Mouse (Mus musculus): ENCODE results near the gene March10. TPM values are rescaled to one million over a fixed set of nuclear protein-coding genes. Genes with fewer than 3 reads are reported as not detected.
A peak's percentile ranks its signal among the peaks of the same experiment; 100 is the strongest.

March10 gene
- polyA plus RNA-seq, 1 experiment from 2014 or later, result 1.2 TPM

DNA sequence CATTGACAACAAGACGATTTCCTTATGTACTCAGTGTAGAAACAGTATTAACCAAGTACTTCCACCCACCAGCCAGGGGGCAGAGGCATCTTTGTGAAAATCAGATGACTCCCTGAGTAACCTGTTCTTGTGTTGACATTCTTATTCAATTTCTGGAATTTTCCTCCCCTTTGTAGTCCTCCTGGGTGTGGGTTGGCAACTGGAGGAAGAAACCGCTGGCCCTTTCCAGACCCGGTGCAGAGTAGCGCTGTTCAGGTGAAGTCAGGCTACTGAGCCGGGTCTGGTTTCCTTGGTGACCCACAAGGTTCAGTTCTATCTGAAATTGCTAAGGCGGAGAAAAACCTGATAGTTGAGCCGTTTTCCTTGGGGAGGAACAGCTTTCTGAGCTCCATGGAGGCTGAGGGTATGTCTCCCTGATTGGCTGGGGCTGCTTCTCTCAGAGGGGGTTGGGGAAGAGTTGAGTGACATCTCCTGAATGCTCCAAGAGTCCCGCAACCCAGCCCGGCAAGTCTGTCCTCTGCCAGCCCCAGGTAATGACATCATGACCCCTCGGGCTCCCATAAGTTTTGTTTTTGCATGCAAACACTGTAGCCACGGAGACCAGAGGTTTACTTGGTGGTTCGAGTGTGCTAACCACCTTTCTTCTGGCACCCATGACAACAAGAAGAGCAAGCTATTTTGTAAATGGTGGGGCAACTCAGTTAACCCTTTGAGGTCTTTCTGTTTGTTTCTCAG is 6.8 kb downstream of the March10 start:
- H3K36me3 ChIP-seq (ENCODE audit: insufficient read depth, low read length), result no peaks in the 10 kb centered on the region
- no peaks in the 10 kb centered on the region for H3K9me3 ChIP-seq (replicated peaks; ENCODE audit: low read length)
- no peak for DNase-seq (ENCODE audit: low spot score)
- H3K27ac ChIP-seq, result no peak overlapping the region
- no peaks in the 10 kb centered on the region for H3K4me1 ChIP-seq (replicated peaks; ENCODE audit: insufficient read depth, low read length)
- H3K9ac ChIP-seq (ENCODE audit: low read depth, low read length), result no peak overlapping the region
- ATAC-seq (replicated peaks; ENCODE audit: low FRiP score, low read depth), result no peak
- no peaks in the 10 kb centered on the region for H3K27me3 ChIP-seq (ENCODE audit: insufficient read depth, low read length)
- TF ChIP-seq CTCF (IDR thresholded peaks at IDR 0.05; ENCODE audit: low read depth), result no peak
- H3K4me3 ChIP-seq (replicated peaks; ENCODE audit: low read depth, low read length), result no peak overlapping the region
- no peak overlapping the region for H3K4me2 ChIP-seq (ENCODE audit: low read length)
- 55% methylated on average over 12 of the region's 12 CpGs for WGBS

DNA sequence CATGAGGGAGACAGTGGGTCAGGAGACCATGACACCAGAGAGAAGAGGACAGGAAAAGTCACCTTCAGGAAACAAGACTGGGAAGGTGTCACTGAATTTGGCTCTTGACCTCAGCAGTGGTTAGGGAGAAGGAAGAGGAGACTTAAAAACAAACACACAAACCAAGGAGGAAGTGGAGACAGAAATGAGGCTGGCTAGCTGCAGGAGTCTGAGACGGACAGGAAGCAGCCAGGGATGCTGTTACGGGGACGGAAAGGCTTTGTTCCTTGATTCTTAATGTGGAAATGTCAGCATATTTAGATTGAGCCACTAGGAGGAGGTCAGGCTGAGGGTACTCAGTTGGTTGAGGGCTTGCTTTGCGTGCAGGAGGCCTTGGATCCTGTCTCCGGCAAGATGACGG is 8.9 kb downstream of the March10 start:
- 72% methylated on average over 6 of the region's 6 CpGs for WGBS
- TF ChIP-seq CTCF (IDR thresholded peaks at IDR 0.05; ENCODE audit: low read depth), result peak; percentile 26; the same call in 1 of the 2 replicates
- DNase-seq (ENCODE audit: low spot score) (peak; percentile 13), ATAC-seq (replicated peaks; ENCODE audit: low FRiP score, low read depth) (no peak)
- Histone ChIP-seq H3K36me3 (ENCODE audit: insufficient read depth, low read length) (no peaks in the 10 kb centered on the region), H3K9ac (ENCODE audit: low read depth, low read length) (no peak overlapping the region), H3K4me1 (replicated peaks; ENCODE audit: insufficient read depth, low read length) (no peaks in the 10 kb centered on the region), H3K4me2 (ENCODE audit: low read length) (no peak overlapping the region), H3K9me3 (replicated peaks; ENCODE audit: low read length) (no peaks in the 10 kb centered on the region), H3K27ac (no peak overlapping the region), H3K27me3 (ENCODE audit: insufficient read depth, low read length) (no peaks in the 10 kb centered on the region), H3K4me3 (replicated peaks; ENCODE audit: low read depth, low read length) (no peak overlapping the region)

DNA sequence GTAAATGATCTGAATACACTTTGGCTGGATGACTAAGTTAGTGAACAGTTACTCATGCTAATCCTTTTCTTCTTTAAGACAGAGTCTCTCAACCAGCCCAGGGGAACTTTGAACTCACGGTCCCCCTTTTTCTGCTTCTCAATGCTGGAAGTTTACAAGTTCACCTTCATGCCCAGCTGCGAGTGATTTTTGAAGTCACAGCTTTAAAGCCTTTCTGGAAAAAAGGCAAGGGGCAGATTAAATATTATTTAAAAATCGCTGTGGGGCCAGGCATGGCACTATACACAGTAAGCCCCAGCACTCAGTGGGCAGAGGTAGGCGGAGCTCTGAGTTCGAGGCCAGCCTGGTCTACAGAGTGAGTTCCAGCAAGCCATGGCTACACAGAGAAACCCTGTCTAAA is 10.3 kb downstream of the March10 start:
- H3K27me3 ChIP-seq (ENCODE audit: insufficient read depth, low read length), result no peaks in the 10 kb centered on the region
- H3K27ac ChIP-seq, result no peak overlapping the region
- no peaks in the 10 kb centered on the region for H3K36me3 ChIP-seq (ENCODE audit: insufficient read depth, low read length)
- no peaks in the 10 kb centered on the region for H3K4me1 ChIP-seq (replicated peaks; ENCODE audit: insufficient read depth, low read length)
- no peak overlapping the region for H3K4me2 ChIP-seq (ENCODE audit: low read length)
- DNase-seq (ENCODE audit: low spot score), result no peak
- TF ChIP-seq CTCF (IDR thresholded peaks at IDR 0.05; ENCODE audit: low read depth), result no peak
- ATAC-seq (replicated peaks; ENCODE audit: low FRiP score, low read depth), result no peak
- no peak overlapping the region for H3K9ac ChIP-seq (ENCODE audit: low read depth, low read length)
- WGBS, result 80% methylated on average over 5 of the region's 5 CpGs
- H3K4me3 ChIP-seq (replicated peaks; ENCODE audit: low read depth, low read length), result no peak overlapping the region
- no peaks in the 10 kb centered on the region for H3K9me3 ChIP-seq (replicated peaks; ENCODE audit: low read length)

DNA sequence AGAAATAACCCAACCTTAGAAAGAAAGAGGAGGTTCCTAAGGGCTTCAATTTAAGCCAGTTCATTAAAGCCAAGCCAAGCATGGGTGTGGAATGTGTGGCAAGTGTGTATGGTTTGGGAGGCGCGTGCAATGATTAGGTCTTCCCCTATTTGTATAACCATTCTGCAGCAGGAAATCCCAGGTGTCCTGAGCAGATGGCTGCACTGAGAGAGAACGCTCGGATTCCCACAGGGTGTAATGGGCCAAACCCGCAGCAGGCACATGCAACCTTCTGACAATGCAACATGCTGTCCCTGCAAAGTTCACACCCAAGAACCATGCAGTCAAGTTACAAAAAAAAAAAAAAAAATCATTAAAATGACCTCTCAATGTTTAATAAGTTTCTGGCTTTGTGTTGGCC is 10.8 kb downstream of the March10 start:
- H3K4me2 ChIP-seq (ENCODE audit: low read length), result no peak overlapping the region
- H3K9me3 ChIP-seq (replicated peaks; ENCODE audit: low read length), result no peaks in the 10 kb centered on the region
- no peak overlapping the region for H3K27ac ChIP-seq
- no peaks in the 10 kb centered on the region for H3K27me3 ChIP-seq (ENCODE audit: insufficient read depth, low read length)
- WGBS, result 55% methylated on average over 5 of the region's 5 CpGs
- no peak overlapping the region for H3K4me3 ChIP-seq (replicated peaks; ENCODE audit: low read depth, low read length)
- no peak overlapping the region for H3K9ac ChIP-seq (ENCODE audit: low read depth, low read length)
- no peak for TF ChIP-seq CTCF (IDR thresholded peaks at IDR 0.05; ENCODE audit: low read depth)
- ATAC-seq (replicated peaks; ENCODE audit: low FRiP score, low read depth) (no peak), DNase-seq (ENCODE audit: low spot score) (no peak)
- H3K4me1 ChIP-seq (replicated peaks; ENCODE audit: insufficient read depth, low read length), result no peaks in the 10 kb centered on the region
- H3K36me3 ChIP-seq (ENCODE audit: insufficient read depth, low read length), result no peaks in the 10 kb centered on the region

DNA sequence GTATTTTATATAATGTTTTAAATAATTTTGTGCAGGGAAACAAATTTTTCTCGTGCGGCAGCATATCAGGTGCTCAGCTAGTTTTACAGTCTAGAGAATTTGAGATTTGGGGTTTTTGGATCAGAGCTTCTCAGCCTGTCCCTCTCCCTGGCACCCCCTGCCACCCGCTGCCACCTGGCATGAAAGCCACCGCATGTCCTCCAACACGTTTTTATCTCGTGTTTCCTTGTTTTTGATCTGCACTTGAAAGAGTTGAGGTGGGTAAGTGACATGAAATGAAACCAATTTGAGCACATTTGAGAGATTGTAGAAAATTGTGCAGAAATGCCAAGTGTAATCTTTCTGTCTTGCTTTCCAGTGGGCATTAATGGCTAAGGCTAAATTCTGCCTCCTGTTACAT is 11.6 kb downstream of the March10 start:
- no peaks in the 10 kb centered on the region for H3K4me1 ChIP-seq (replicated peaks; ENCODE audit: insufficient read depth, low read length)
- no peak overlapping the region for H3K4me3 ChIP-seq (replicated peaks; ENCODE audit: low read depth, low read length)
- no peaks in the 10 kb centered on the region for H3K27me3 ChIP-seq (ENCODE audit: insufficient read depth, low read length)
- DNase-seq (ENCODE audit: low spot score), result no peak
- ATAC-seq (replicated peaks; ENCODE audit: low FRiP score, low read depth), result no peak
- no peak overlapping the region for H3K27ac ChIP-seq
- TF ChIP-seq CTCF (IDR thresholded peaks at IDR 0.05; ENCODE audit: low read depth), result no peak
- H3K4me2 ChIP-seq (ENCODE audit: low read length), result no peak overlapping the region
- H3K36me3 ChIP-seq (ENCODE audit: insufficient read depth, low read length), result no peaks in the 10 kb centered on the region
- no peak overlapping the region for H3K9ac ChIP-seq (ENCODE audit: low read depth, low read length)
- WGBS, result 69% methylated on average over 6 of the region's 6 CpGs
- no peaks in the 10 kb centered on the region for H3K9me3 ChIP-seq (replicated peaks; ENCODE audit: low read length)

DNA sequence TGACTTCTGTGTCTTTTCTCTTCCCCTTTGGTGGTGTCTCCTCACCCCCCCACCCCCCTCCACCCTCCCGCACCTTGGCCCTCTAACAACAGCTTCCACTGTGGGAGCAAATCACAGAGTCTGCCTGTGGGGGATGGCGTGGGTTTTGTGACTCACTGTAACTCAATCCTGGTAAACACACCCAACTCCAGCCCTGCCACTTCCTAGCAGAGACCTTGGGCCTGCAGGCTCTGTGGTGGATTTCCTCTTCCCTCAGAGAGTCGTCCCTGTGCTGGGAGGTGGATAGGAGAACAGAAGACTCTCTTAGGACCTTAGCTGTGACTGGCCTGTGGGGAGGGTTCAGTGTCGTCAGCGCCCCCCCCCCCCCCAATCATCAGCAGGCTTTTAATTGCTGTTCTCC is 13.0 kb downstream of the March10 start:
- 34% methylated on average over 5 of the region's 5 CpGs for whole genome bisulfite sequencing
- Histone ChIP-seq H3K36me3 (ENCODE audit: insufficient read depth, low read length) (no peaks in the 10 kb centered on the region), H3K27ac (no peak overlapping the region; the same call in 1 of the 2 replicates), H3K9ac (ENCODE audit: low read depth, low read length) (no peak overlapping the region), H3K4me3 (replicated peaks; ENCODE audit: low read depth, low read length) (no peak overlapping the region), H3K9me3 (replicated peaks; ENCODE audit: low read length) (no peaks in the 10 kb centered on the region), H3K27me3 (ENCODE audit: insufficient read depth, low read length) (no peaks in the 10 kb centered on the region), H3K4me1 (replicated peaks; ENCODE audit: insufficient read depth, low read length) (no peaks in the 10 kb centered on the region), H3K4me2 (ENCODE audit: low read length) (no peak overlapping the region)
- ATAC-seq (replicated peaks; ENCODE audit: low FRiP score, low read depth), result 0 out of 2 replicates have a peak, but pooled peaks have one; percentile 17
- DNase-seq (ENCODE audit: low spot score), result peak; percentile 16
- TF ChIP-seq CTCF (IDR thresholded peaks at IDR 0.05; ENCODE audit: low read depth), result no peak

DNA sequence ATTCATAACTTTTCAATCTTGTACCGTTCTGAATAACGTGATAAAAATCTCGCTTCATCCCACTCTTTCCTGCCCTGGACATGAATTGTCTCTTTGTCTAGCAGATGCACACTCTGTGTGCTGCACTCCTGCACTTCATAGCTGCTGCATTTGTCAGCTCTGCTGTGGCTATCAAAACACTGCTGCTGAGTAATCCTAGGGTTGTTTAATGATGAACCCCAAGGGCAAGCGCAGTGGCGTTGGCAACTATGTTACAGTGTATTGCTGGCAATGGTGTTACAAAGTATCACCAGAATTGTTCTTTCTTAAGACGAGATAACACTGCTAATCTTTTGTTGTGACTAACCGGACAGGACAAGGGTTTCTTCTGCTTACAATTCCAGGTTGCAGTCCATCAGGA is 16.7 kb downstream of the March10 start:
- no peak overlapping the region for H3K4me3 ChIP-seq (replicated peaks; ENCODE audit: low read depth, low read length)
- H3K27me3 ChIP-seq (ENCODE audit: insufficient read depth, low read length), result no peaks in the 10 kb centered on the region
- no peak for DNase-seq (ENCODE audit: low spot score)
- no peak overlapping the region for H3K27ac ChIP-seq
- 72% methylated on average over 7 of the region's 7 CpGs for WGBS
- ATAC-seq (replicated peaks; ENCODE audit: low FRiP score, low read depth), result no peak
- no peak for TF ChIP-seq CTCF (IDR thresholded peaks at IDR 0.05; ENCODE audit: low read depth)
- H3K36me3 ChIP-seq (ENCODE audit: insufficient read depth, low read length), result no peaks in the 10 kb centered on the region
- no peaks in the 10 kb centered on the region for H3K9me3 ChIP-seq (replicated peaks; ENCODE audit: low read length)
- no peak overlapping the region for H3K9ac ChIP-seq (ENCODE audit: low read depth, low read length)
- H3K4me2 ChIP-seq (ENCODE audit: low read length), result no peak overlapping the region
- H3K4me1 ChIP-seq (replicated peaks; ENCODE audit: insufficient read depth, low read length), result no peaks in the 10 kb centered on the region
